Mouse (Mus musculus) yolk sac, embryonic 10.5 days (tissue): ENCODE results near the gene Chid1.
A peak's percentile ranks its signal among the peaks of the same experiment; 100 is the strongest.

ENCODE experiments used
- DNase-seq: peaks from one replicate; pipeline ENCODE4 v3.0.0-alpha.2; 2017; ENCODE audit warnings: low spot score

The Chid1 gene

DNA sequence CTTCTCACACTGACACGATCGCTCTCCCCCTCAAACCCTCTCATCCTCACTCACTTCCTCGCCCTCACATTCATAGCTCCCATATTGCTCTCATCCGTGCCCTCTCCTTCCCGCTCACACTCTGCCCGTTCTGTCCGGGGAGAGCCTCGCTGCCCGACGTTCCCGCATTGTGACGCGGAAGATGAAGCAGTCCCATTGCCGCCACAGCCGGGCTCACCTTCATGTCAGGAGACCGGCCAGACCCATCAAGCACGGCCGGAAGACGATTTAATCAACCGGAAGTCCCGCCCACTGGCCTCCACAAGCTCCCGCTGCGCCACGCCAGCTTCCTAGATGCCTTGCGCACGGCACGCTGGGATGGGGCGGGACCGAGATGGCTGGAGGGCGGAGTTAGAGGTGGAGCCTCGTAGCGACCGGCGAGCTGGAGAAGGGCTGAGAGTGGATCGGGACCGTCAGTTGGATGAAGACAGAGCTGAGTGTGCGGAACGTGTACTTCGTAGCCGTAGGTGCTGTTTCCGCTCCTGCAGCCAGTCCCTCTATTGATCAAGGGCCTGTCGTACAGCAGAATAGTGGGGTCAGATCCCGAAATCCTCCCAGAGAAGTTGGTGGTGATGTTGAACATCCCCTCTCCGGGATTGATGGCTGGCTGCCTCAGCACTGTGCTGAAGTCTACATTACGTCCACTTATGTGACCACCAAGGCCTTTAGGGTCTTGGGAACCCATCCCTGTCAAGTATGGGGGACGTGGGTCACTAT lies at the start of gene Chid1:
Gene Chid1, minus strand, starts transcription at position 302 of the 756 bp plus-strand sequence.
- DNase-seq: peak; percentile 98

DNA sequence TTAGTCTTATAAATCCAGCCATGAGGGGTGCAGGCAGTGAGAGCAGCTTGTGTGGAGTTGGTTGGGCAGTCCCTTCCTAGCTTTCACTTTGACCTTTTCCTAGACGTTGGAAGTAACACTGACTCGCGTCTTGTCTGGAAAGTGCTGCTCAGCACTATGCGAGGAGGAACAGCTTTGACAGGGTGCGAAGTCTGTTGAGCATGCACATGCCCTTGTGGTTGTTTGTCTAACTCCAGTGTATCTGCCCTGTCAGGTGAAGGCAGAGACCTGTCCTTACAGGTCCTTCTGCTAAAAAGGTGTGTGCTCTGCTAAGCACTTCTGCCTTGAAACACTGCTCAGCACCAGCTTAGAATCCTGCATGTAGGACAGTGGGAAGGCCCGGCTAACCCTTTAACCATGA lies 49.2 kb upstream of the Chid1 start:
- peak; percentile 77 for DNase-seq

DNA sequence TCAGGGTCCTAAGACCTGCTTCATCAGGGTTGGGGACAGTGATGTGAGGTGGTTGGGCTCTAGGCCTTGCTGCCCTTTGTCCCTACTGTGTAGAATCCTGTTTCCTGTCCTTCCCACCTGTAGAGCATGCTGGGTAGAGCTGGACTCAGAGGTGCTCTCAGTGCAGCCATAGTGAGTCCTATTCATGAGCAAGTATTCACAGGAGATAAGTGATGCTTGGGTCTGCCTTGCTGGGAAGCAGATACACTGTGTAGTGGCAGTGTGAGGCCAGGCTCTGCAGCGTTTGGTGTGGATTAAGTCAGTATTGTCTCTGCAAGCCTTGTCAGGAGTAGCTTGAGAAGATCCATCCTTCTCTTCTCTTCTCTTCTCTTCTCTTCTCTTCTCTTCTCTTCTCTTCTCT lies 46.2 kb upstream of the Chid1 start:
- no peak for DNase-seq

DNA sequence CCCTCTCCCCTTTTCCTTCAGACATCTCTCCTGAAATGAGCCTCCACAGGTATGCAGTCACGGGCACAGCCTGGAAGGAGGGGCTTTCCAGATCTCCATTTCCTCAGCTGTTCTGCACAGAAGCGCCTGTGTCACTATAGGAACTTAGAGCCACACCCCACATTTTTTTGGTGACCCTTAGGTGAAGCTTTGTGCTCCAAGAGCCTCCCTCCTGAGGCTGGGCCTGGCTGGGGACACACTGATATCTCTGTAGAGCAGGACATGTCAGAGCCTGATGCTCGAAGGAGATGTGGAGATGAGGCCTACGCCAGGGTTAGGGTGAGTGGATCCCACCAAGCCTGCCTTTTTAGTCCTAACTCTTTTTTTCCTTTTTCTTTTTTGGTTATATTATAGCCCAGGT lies 45.6 kb upstream of the Chid1 start:
- peak; percentile 42 for DNase-seq

DNA sequence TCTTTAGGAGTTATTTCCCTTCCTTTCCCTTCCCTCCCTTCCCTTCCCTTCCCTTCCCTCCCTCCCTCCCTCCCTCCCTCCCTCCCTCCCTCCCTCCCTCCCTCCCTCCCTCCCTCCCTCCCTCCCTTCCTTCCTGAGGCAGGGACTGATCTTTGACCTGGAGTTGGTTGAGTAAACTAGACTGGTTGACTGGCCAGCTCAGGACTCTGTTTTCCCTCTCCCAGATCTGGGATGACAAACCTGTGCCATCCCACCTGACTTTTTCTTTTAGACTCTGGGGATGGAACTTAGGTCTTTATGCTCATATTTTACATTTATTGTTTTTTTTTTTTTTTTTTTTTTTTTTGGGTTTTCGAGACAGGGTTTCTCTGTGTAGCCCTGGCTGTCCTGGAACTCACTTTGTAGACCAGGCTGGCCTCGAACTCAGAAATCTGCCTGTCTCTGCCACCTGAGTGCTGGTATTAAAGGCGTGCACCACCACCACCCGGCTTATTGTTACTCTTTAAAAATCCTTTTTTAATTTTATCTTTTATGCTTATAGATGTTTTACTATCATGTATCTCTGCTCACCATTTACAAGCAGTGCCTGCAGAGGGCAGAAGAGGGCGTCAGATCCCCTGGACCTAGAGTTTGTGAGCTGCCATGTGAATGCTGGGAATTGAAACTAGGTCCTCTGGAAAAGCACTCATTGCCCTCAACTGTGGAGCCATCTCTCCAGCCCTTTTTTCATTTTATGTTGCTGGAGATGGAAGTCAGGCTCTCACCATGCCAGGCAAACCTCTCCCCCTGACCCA lies 44.6 kb upstream of the Chid1 start:
- DNase-seq: no peak

DNA sequence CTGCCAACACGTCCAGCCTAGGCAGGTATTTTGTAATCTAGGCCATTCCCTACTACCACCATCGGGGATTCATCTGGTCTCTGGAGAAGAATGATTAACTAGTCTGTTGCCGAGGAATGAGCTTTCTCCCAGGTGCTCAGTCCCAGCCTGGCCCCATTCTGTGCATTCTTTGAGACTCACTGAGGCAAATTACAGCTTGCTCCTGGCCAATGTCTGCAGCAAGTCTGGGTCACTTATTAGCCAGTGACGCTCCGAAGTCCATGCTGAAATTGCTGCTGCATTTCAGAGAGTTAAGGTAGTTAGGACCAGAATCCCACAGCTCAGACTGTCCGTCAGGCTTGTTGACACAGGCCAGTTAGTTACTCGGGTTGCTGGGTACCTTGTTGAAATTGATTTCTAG lies 41.7 kb upstream of the Chid1 start:
- DNase-seq: peak; percentile 90

DNA sequence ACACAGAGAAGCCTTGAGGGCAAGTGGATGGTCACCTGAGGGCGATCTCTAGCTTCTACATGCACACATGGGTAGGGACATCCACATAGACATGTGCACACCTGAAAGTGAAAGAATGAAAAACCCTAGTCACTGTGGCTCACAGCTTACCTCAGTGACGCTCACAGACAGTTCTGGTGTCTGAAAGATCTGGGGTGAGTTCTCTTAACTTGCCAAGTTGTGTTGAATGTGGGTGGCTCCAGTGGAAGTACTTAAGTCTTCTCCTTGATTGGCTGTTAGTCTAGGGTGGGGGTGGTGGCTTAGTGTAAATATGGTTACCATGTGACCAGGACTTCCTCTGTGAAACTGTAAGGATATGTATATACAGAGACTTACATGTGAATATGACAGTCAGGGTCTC lies 39.3 kb upstream of the Chid1 start:
- DNase-seq: no peak

DNA sequence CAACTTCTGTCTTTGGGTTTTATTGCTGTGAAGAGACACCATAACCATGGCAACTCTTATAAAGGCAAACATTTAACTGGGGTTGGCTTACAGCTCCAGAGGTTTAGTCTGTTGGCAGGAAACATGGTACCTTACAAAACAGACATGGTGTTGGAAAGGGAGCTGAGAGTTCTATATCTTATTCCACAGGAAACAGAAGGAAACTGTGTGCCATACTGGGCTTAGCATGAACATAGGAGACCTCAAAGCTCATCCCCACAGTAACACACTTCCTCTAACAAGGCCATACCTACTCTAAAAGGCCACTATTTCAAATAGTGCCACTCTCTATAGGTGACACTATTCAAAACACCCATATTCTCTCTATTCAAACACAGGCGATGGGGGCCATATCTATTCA lies 38.9 kb upstream of the Chid1 start:
- DNase-seq: no peak

DNA sequence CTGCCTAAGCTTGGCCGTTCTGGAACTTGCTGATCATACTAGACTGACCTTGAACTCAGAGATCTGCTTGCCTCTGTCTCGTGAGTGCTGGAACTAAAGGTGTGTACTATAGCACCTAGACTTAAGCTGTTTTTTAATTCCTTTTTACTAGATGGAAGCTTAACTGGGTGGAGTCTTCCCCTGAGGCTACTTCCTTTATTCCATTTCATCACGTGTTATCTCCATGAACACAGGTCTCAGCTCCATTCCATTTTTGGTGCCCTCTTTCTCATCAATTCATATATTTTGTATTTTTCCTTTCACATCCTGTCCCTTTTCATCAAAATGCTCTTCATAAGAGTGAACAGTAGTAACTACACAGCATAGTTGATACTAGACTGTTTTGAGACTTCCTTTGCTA lies 38.1 kb upstream of the Chid1 start:
- no peak for DNase-seq

DNA sequence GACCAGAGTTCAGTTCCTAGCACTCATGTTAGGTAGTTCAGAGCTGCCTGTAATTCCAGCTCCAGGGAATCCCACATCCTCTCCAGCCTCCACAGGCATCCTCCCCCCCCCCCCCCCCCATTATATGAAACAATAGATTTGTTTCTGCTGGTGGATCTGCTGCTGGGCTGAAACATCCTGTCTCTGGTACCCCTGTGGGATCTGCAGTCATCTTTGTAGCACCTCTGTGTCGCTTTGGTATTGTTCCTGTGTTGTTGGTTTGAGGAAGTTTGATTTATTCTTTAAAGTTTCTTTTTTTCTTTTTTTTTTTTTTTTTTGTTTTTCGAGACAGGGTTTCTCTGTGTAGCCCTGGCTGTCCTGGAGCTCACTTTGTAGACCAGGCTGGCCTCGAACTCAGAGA lies 35.8 kb upstream of the Chid1 start:
- no peak for DNase-seq

DNA sequence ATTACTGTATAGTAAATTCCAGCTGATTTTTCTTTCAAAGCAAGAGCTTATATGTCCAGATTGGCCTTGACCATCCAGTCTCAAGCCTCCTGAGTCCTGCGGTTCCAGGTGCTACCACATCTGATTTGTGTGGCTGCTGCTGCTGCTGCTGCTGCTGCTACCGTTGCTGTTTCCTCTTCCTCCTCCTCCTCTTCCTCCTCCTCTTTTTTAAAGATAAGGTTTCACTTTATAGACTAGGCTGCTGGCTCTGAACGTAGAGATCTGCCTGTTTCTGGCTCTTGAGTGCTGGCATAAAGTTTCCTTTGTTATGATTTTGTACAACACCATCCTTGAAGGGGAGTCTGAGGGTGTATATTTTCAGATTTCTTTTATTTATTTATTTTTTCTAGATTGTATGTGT lies 34.4 kb upstream of the Chid1 start:
- DNase-seq: no peak

DNA sequence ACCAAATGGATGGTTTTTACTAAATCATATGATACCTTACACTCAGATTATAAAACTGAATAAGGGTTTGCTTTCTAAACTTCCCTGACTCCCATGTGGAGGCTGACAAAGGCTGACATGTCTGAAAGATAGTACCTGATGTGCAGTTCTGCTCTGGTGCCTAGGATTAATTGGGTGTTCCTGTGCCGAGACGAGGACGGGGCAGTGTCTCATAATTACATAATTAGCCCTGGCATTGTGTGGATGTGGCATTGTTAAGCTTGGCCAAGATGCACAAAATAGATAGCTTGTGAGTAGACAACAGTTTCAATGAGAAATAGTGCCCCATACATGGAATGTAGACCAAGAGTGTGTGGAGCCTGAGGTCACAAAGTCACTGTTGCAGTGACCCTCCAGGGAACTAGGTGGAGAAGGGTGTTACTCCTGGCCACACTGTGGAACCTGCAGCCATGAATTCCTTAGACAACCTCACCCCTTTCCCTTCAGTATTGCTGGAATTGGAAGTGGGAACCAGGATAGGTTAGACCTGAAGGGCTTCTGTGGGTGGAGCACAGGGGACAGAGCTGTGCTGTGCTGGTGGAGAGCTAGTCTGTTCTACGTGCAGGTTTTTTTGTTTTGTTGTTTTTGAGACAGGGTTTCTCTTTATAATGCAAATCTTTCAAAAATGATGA lies 31.1 kb upstream of the Chid1 start:
- no peak for DNase-seq

DNA sequence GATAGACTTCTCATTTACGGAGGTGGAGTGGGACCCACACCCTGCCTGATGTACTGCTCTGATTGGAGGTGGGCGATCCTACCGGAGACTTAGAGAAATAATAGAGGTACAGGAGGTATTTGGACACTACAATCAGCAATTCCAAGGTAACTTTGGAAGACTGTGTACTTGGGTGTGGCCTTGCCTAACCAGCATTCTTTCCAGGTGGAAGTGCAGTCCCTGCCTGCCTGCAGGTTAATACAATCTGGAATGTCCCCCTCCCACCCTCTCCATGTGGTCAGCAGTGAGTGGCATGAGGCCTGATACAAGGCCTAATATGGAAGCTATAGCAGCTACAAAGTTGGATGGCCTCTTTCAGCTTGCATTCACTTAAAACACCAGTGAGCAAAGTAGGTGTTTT lies 30.3 kb upstream of the Chid1 start:
- DNase-seq: no peak

DNA sequence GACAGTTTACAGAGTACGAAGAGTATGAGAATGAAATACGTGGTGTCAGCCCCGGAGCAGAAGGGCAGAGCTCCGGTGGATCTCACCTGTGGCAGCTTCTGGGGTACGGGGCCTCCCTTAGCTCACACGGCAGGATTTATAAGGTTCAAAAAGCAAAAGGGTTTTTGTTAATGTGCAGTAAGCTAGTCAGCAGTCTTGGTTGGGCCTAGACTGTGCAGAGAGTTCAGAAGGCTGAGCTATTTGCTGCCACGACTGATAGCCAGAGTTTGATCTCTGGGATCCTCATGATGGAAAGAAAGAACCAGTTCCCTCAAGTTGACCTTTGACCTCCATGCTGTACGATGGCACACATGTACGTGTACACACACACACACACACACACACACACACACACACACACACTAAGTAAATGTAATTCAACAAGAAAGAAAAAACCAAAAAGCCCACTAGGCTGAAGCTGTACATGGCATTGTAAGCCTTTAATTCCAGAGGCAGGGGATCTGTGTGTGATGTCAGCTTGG lies 29.7 kb upstream of the Chid1 start:
- no peak for DNase-seq

DNA sequence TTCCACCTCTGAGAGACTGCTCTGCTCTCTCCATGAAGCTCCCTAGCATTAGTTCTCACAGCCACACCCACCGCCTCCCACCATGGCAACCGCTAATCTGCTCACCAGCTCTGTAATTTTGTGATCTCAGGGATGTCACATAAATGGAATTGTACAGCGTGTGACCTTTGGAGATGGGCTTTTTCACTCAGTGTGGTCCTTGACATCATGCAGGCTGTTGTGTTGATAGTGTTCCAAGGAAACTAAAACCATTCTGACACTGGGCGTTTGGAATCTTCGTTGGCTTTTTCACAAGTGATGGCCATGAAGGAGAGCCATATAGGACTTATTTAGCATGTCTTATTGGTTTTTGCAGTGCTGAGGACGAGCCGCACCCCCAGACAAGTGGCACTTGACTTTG lies 26.9 kb upstream of the Chid1 start:
- DNase-seq: no peak

DNA sequence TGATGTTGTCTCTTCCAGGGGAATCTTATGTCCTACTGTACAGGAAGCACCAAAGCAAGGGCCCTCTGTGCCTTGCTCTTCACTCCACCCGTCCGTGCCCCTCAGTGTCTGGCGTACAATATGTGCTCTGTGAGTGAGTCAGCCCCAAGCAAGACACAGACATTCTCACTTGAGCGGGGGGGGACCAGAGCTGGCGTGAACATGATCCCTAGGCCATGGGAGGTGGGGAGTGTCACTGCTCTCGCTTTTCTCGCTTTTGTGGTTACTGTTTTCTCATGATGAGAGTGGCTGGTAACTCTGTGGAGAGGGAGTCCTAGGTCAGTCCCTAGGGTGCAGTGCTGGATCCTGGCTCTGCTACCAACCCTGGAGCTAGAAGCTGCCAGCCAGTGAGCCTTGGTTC lies 24.9 kb upstream of the Chid1 start:
- DNase-seq: no peak

DNA sequence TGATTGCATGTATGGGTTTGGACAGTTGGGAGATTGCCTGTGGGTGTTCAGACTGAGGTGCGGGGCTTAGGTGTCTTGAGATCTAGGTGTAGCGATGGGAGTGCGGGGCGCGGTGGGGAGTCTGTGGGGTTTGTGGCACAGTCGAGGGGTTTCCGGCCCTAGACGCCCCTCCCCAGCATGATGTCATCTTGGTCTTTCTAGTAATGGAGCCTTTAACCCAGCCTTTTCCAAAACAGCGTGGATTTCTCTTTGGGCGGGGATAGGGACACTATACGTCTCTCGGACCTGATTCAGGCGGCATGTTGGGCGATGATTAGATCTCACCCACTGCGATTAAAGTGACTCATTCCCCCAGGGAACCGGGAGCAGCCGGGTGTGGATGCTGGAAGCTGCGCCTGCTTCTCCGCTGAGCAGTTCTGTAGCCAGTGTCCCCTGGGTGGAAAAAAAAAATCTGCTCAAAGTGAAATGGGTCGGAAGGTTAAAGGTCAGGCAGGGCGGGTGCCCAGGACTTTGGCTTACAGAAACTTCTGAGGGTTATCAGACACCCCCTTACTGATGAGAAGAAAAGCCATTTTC lies 23.3 kb upstream of the Chid1 start:
- no peak for DNase-seq

DNA sequence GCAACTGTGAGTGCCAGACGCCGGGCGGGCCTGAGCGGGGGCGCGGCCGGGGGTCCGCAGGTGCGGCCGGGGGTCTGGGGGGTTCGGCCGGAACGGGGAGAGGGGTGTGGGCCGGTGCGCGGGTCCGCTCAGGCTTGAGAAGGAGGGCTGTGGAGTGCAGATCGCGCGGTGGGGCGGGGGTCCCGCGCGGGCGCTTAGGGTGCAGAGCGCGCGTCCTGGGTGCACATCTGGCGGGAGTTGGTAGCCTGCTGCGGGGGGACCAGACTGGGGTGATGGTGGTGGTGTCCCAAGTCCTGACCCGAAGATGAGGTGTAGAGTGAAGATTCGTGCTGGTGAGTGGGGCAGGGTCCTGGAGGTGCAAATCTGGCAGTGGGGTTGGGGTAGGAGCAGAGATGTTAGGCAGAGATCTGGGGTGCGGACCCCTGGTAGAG lies 22.8 kb upstream of the Chid1 start:
- no peak for DNase-seq

DNA sequence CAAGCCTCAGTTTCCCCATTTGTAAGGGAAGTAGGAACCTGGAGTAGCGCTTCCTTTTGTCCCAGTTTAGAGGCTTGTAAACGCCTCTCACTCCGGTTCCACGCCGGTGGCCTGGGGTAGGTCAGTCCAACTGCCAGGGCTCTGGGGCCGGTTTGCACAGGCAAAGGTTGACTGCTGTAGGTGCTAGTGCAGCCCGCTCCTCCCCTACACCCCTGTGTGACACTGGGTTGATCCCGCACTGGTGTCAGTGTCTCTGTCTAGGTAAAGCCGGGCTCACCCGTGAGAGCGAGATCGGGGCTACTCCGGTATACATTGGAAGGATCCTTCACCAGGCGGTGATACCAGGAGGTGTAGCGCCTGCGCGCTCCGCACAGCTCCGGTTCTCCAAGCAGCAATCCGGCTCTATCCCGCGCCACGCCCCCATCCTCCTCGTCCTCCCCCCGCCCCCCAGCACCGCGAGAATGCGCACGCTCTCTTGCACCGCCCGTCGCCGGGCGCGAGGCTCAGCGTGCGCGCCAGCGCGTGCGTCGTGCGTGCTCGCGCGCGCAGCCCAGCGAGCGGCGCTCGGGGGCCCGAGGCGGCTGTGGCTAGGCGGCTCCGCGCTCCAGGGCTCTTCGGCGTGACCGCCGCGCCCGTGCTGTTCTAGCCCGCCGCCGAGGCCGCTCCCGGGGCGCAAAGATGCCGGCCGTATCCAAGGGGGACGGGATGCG lies 22.2 kb upstream of the Chid1 start, which contains the start of gene Ap2a2:
Gene Ap2a2, plus strand, starts transcription at position 492 of the 710 bp plus-strand sequence.
- peak; percentile 95 for DNase-seq

DNA sequence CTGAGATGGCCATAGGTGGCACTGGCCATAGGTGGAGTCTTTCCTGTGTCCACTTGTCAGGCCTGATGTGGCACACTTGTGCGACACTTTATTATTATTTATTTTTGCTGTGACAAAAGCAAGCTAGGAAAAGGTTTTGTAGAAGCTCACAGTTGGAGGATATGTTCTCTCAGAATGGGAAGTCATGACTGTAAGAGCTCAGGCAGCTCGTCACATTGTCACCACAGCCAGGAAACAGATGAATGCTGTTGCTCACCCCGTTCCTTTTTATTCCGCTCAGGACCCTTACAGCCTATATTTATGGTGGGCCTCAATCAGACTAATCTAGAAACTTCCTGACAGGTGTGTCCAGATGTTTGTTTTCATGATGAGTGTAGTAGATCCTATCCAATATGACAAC lies 20.8 kb upstream of the Chid1 start:
- no peak for DNase-seq

DNA sequence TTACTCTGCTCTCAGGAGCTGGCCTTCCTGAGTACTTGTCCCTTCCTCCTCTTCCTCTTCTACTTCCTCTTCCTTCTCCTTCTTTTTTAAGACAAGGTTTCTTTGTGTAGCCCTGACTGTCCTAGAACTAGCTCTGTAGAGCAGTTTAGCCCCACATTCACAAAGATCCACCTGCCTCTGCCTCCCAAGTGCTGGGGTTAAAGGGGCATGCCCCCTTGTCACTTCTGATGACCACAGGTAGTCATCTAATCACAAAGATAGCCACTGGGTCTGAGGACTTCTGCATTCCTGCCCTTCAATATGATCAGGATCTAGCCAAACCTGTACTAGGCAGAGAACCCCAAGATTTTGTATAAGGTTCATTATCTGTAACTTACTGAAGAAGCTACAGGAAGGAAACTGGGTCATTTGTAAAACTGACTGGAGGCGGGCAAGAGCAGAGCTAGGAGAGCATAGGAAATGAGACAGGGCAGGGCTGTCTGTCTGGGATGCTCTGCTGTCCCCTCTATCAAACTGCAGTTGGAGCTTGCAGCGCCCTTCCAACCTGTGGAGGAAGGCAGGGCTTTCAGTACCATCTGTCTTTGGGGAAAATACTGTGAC lies 20.2 kb upstream of the Chid1 start:
- DNase-seq: no peak
